Mouse (Mus musculus): ENCODE measurements around the gene Cd7. TPM values are rescaled to one million over a fixed set of nuclear protein-coding genes. Genes with fewer than 3 reads are reported as not detected.
"Not testable (repeated sequence)": the region's sequence is repeated elsewhere in the genome, so short reads cannot be mapped to it uniquely, and the experiment has no call there.

The Cd7 gene
- polyA plus RNA-seq, 1 experiment = not detected

- Histone ChIP-seq H3ac (ENCODE audit: control insufficient read depth, insufficient read length, low read depth) (no peak within 1 kb of the TSS), H3K36me3 (ENCODE audit: control insufficient read depth, insufficient read depth) (no peaks in the 10 kb centered on the region), H3K4me3 (ENCODE audit: insufficient read depth, poor library complexity, severe bottlenecking) (no peak within 1 kb of the TSS), H3K27me3 (ENCODE audit: control insufficient read depth, insufficient read depth, insufficient read length) (peaks cover 26% of the 10 kb centered on the region), H3K79me3 (ENCODE audit: low read depth) (no peaks in the 10 kb centered on the region), H3K79me2 (ENCODE audit: control insufficient read depth, insufficient read depth) (no peaks in the 10 kb centered on the region)
- TF ChIP-seq CTCF (IDR thresholded peaks at IDR 0.05; ENCODE audit: control insufficient read depth, insufficient read depth, insufficient read length) (no peak), MYOG (IDR thresholded peaks at IDR 0.05; ENCODE audit: control insufficient read depth, extremely low read depth, insufficient read length) (no peak), CEBPB (IDR thresholded peaks at IDR 0.05; ENCODE audit: low read depth) (no peak)
These were observed 24.2 kb upstream of the Cd7 start, which contains the start of gene Sectm1b for GRCm38 (mm10) chr11:121063379-121063778. Gene Sectm1b, minus strand, starts transcription at chr11:121063569.

- H3ac ChIP-seq (ENCODE audit: control insufficient read depth, insufficient read length, low read depth) = no peak overlapping the region
- TF ChIP-seq MYOD1 (IDR thresholded peaks at IDR 0.05; ENCODE audit: control insufficient read depth, insufficient read length, low read depth) (no peak), MAX (IDR thresholded peaks at IDR 0.05) (no peak), USF1 (IDR thresholded peaks at IDR 0.05; ENCODE audit: low read depth) (no peak), CEBPB (IDR thresholded peaks at IDR 0.05; ENCODE audit: low read depth) (no peak), MYOG (IDR thresholded peaks at IDR 0.05; ENCODE audit: control insufficient read depth, extremely low read depth, insufficient read length) (no peak), CTCF (IDR thresholded peaks at IDR 0.05; ENCODE audit: control insufficient read depth, insufficient read depth, insufficient read length) (no peak), FOSL1 (IDR thresholded peaks at IDR 0.05; ENCODE audit: insufficient read depth, low read length, poor library complexity, severe bottlenecking) (no peak)
These were observed 22.4 kb upstream of the Cd7 start for GRCm38 (mm10) chr11:121061615-121062014.

GRCm38 (mm10) chr11:121060401-121061067 is 21.3 kb upstream of the Cd7 start:
- peaks cover 26% of the 10 kb centered on the region for H3K27me3 ChIP-seq (ENCODE audit: control insufficient read depth, insufficient read depth, insufficient read length)
- H3ac ChIP-seq (ENCODE audit: control insufficient read depth, insufficient read length, low read depth); H3K79me3 ChIP-seq (ENCODE audit: low read depth); H3K79me2 ChIP-seq (ENCODE audit: control insufficient read depth, insufficient read depth); H3K4me3 ChIP-seq (ENCODE audit: insufficient read depth, poor library complexity, severe bottlenecking); H3K36me3 ChIP-seq (ENCODE audit: control insufficient read depth, insufficient read depth): not testable (repeated sequence)

More at GRCm38 (mm10) chr11:121061615-121062014, 22.4 kb upstream of the Cd7 start:
- H3K79me2 ChIP-seq (ENCODE audit: control insufficient read depth, insufficient read depth) = no peaks in the 10 kb centered on the region
- no peak overlapping the region for H3K4me3 ChIP-seq (ENCODE audit: insufficient read depth, poor library complexity, severe bottlenecking)
- no peaks in the 10 kb centered on the region for H3K36me3 ChIP-seq (ENCODE audit: control insufficient read depth, insufficient read depth)
- H3K79me3 ChIP-seq (ENCODE audit: low read depth) = no peaks in the 10 kb centered on the region
- peaks cover 21% of the 10 kb centered on the region for H3K27me3 ChIP-seq (ENCODE audit: control insufficient read depth, insufficient read depth, insufficient read length)

- Histone ChIP-seq H3K27me3 (ENCODE audit: control insufficient read depth, insufficient read depth, insufficient read length) (peaks cover 21% of the 10 kb centered on the region), H3K36me3 (ENCODE audit: control insufficient read depth, insufficient read depth) (no peaks in the 10 kb centered on the region), H3ac (ENCODE audit: control insufficient read depth, insufficient read length, low read depth) (no peak overlapping the region), H3K79me3 (ENCODE audit: low read depth) (no peaks in the 10 kb centered on the region), H3K4me3 (ENCODE audit: insufficient read depth, poor library complexity, severe bottlenecking) (no peak overlapping the region), H3K79me2 (ENCODE audit: control insufficient read depth, insufficient read depth) (no peaks in the 10 kb centered on the region)
- TF ChIP-seq USF1 (IDR thresholded peaks at IDR 0.05; ENCODE audit: low read depth) = no peak
These were observed 20.3 kb upstream of the Cd7 start for GRCm38 (mm10) chr11:121059471-121059870.

- Histone ChIP-seq H3K27me3 (ENCODE audit: control insufficient read depth, insufficient read depth, insufficient read length) (peaks cover 20% of the 10 kb centered on the region), H3K79me2 (ENCODE audit: control insufficient read depth, insufficient read depth) (no peaks in the 10 kb centered on the region), H3K4me3 (ENCODE audit: insufficient read depth, poor library complexity, severe bottlenecking) (no peak overlapping the region), H3K36me3 (ENCODE audit: control insufficient read depth, insufficient read depth) (no peaks in the 10 kb centered on the region), H3K79me3 (ENCODE audit: low read depth) (no peaks in the 10 kb centered on the region), H3ac (ENCODE audit: control insufficient read depth, insufficient read length, low read depth) (no peak overlapping the region)
- TF ChIP-seq CTCF (IDR thresholded peaks at IDR 0.05; ENCODE audit: control insufficient read depth, insufficient read depth, insufficient read length) (no peak), CEBPB (IDR thresholded peaks at IDR 0.05; ENCODE audit: low read depth) (no peak), MYOD1 (IDR thresholded peaks at IDR 0.05; ENCODE audit: control insufficient read depth, insufficient read length, low read depth) (no peak), MAX (IDR thresholded peaks at IDR 0.05) (no peak), FOSL1 (IDR thresholded peaks at IDR 0.05; ENCODE audit: insufficient read depth, low read length, poor library complexity, severe bottlenecking) (no peak), USF1 (IDR thresholded peaks at IDR 0.05; ENCODE audit: low read depth) (no peak), MYOG (IDR thresholded peaks at IDR 0.05; ENCODE audit: control insufficient read depth, extremely low read depth, insufficient read length) (no peak)
These were observed 19.7 kb upstream of the Cd7 start for GRCm38 (mm10) chr11:121058956-121059355.

GRCm38 (mm10) chr11:121058122-121058521 is 18.9 kb upstream of the Cd7 start:
- no peak overlapping the region for H3K4me3 ChIP-seq (ENCODE audit: insufficient read depth, poor library complexity, severe bottlenecking)
- no peak overlapping the region for H3ac ChIP-seq (ENCODE audit: control insufficient read depth, insufficient read length, low read depth)
- H3K79me3 ChIP-seq (ENCODE audit: low read depth) = no peaks in the 10 kb centered on the region
- TF ChIP-seq MYOG (IDR thresholded peaks at IDR 0.05; ENCODE audit: control insufficient read depth, extremely low read depth, insufficient read length) (no peak), USF1 (IDR thresholded peaks at IDR 0.05; ENCODE audit: low read depth) (no peak), MAX (IDR thresholded peaks at IDR 0.05) (no peak), MYOD1 (IDR thresholded peaks at IDR 0.05; ENCODE audit: control insufficient read depth, insufficient read length, low read depth) (no peak), CTCF (IDR thresholded peaks at IDR 0.05; ENCODE audit: control insufficient read depth, insufficient read depth, insufficient read length) (no peak), FOSL1 (IDR thresholded peaks at IDR 0.05; ENCODE audit: insufficient read depth, low read length, poor library complexity, severe bottlenecking) (no peak), CEBPB (IDR thresholded peaks at IDR 0.05; ENCODE audit: low read depth) (no peak)
- H3K79me2 ChIP-seq (ENCODE audit: control insufficient read depth, insufficient read depth) = no peaks in the 10 kb centered on the region
- H3K27me3 ChIP-seq (ENCODE audit: control insufficient read depth, insufficient read depth, insufficient read length) = peaks cover 13% of the 10 kb centered on the region
- no peaks in the 10 kb centered on the region for H3K36me3 ChIP-seq (ENCODE audit: control insufficient read depth, insufficient read depth)
